Mouse (Mus musculus): ENCODE data around the gene Mpeg1.

Gene Mpeg1

DNA sequence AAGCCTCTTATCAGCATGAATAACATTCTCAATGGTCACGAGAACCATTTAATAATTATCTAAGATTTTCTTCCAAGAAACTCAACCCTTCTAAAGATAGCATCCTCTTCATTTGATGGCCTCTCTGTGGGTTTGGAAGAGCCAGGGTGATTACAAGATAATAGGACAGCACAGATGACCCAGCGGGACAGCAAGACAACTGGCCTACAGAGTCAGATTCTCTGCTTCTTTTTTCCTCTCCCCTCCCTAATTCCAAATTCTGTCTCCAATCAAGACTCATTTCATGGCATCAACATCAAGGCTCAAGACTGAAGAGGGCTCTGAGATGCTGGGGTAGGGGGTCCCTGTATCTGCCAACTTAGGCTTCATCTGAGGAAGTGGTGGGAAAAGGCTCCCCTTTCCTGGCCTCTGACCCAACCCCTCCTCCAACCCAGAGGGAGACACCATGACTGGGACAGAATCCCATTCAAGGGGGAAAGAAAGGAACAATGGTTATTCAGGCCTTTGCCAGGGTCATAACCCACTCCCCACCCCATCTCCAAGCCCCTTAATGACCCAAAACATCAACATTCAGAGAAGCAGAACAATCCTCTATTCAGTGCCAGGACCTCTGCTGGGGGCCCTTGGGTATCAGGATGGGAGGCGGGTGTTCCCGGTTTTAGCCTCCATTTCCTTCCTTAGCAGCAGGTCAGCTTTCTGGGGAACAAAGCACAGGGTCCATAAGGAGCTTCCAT lies 33.0 kb downstream of the Mpeg1 start:
- peak; percentile 67 for DNase-seq

DNA sequence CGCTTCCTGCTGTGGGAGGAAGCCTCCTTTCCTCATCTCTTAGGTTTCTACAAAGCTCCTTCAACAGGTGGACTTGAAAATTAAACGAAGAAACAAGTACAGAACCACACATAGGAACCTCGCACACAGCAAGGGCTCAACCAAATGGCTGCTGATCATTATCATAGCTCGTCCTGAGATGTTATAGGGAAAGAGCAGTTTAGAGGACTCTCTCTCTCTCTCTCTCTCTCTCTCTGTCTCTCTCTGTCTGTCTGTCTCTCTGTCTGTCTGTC lies 33.5 kb downstream of the Mpeg1 start:
- no peak for DNase-seq

DNA sequence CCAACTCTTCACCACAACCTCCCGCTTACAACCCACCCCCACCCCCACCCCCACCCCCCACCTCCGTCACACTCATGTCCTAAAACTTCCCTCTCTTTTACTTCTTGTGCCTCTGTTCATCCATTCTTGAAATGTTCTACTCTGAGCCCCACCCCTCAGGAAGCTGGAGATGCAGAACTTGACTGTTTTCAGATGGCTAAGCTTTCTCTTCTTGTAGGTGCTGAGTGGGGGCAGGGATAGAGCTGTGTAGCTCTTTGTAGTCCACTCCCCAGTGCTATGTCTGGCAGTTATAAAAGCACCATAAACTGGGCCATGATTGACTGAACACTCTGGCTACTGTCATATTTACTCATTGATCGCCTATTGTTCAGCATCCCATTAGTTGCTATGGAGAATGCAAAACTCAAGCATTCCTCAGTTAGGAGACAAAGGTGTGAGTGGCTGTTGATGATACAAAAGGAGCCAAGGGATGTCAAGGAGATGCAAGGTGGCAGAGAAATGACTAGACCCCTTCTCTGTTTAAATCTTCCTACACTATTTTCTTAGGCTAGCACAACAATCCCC lies 34.5 kb downstream of the Mpeg1 start:
- DNase-seq, result no peak

DNA sequence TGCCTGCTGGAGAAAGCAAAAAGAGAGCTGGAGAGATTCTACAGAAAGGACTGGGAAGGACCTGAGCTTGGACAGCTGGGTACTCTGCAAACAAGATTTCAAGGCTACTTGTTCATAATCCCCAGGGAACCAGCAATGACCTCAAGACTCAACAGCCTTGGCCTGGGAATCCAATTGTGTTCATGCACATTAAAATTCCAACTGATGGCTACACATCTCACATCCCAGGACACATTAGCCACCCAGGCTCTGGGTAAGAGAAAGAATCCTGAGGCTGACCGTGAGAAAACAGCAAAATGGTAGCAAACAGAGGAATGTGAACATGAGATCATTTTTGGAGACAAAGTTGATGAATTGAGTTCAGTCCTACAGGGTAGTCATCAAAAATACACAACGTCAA lies 35.7 kb downstream of the Mpeg1 start:
- DNase-seq, result no peak

DNA sequence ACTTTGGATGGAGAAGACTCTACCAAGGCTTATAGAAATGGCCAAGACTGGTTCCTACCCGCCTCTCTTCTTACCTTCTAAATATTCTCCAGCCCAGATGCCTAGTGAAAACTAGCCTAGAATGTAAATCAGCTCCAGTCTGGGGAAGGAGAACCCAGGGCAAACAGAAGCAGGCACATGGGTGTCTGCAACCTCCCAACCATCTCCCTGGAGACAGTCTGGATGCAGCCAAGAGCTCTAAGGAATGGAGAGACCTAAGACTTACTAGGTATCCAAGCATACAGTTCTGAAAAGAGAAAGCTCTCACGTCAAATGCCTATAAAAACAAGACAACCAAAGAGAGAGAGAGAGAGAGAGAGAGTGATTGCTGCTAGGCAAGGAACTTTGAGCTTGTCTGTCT lies 37.3 kb downstream of the Mpeg1 start:
- DNase-seq, result no peak

DNA sequence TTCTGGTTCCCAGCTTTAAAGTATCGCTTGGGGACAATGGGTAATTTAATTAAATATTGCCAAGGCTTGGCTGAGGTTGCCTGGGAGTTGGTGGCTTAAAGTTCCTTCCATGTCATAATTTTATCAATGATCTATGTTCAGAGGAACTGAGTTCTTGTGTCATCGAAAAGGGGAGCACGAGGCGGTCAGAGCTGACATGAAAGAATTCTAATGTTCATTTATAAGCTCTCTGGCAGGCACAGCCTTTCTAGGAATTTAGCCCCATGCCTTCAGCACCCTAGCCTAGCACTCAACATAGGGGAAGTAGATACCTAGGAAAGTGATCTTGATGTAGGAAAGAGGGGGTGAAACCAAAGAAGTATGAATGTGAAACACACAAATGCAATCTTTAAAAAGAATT lies 37.7 kb downstream of the Mpeg1 start:
- no peak for DNase-seq

DNA sequence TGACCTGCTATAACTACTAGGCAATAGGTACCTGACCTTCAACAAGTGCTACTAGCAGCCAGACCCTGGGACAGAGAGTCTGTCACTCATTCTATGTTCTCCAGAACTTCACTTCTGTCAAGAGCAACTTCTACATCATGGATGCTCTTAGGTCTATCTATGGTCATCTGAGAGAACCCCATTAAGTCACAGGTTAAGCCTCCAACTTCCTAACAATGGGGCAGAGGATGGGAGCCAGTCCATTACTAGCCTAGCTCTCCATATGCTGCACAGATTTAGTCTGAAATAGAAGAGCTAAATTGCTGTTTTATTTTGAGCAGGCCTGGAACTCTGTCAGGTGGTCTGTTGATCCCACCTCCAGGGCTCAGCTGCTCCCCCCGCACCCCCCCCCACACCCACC lies 38.4 kb downstream of the Mpeg1 start:
- no peak for DNase-seq

DNA sequence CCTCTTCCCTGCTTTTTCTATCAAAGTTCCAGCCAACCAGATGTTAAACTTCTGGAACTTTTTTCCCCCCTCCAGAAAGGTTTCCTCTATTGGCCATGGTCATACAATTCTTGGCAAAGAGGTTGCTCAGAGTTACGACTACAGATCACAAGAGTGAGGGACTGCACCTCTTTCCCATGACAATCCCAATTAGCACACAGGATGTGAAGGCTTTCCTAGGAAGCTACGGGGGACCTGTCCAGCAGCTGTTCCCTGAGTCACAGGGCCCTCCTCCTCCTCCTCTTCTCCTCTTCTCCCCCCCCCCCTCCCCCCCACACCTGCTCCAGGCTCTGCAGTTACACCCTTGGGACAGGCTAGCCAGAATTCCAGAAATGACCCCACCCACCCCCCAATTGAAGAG lies 38.9 kb downstream of the Mpeg1 start:
- DNase-seq, result no peak

DNA sequence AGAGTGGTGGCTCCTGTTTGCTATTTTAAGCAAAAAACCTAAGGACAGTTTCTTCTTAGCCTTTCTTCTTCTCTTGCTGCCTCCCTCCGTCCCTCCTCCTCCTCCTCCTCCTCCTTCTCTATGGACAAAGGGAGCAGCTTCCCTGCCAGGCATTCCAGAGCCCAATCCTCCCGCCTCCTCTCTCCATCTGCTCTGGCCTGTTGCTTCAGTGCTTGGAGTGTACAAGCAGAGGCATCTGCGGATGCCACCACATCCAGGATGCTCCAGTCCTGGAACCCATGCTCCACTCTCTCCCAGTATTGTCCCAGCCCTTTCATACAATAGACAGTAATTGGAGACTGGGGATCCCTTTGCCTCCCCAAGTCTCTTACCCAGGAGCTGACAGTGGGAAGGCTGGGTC lies 39.5 kb downstream of the Mpeg1 start:
- peak; percentile 65 for DNase-seq

DNA sequence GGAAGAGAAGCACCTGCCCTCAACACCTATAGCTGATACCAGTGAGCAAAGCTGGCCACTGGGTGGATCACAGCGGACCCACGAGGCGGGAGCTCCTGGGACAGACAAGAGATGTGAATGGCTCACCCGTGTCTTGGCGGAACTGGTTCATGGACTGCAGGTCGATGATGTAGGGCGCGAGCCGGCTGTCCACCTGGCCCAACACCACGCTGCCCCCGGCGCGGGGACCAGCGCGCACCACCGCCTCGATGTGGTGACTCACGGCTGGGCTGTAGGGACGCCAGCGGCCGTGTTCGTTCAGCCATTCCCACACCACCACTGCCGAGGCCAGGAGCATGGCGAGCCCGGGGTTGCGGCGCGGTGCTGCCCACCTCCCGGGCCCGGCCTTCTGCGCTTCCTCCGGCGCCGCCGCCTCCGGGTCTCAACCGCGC lies 40.3 kb downstream of the Mpeg1 start:
- peak; percentile 59 for DNase-seq

DNA sequence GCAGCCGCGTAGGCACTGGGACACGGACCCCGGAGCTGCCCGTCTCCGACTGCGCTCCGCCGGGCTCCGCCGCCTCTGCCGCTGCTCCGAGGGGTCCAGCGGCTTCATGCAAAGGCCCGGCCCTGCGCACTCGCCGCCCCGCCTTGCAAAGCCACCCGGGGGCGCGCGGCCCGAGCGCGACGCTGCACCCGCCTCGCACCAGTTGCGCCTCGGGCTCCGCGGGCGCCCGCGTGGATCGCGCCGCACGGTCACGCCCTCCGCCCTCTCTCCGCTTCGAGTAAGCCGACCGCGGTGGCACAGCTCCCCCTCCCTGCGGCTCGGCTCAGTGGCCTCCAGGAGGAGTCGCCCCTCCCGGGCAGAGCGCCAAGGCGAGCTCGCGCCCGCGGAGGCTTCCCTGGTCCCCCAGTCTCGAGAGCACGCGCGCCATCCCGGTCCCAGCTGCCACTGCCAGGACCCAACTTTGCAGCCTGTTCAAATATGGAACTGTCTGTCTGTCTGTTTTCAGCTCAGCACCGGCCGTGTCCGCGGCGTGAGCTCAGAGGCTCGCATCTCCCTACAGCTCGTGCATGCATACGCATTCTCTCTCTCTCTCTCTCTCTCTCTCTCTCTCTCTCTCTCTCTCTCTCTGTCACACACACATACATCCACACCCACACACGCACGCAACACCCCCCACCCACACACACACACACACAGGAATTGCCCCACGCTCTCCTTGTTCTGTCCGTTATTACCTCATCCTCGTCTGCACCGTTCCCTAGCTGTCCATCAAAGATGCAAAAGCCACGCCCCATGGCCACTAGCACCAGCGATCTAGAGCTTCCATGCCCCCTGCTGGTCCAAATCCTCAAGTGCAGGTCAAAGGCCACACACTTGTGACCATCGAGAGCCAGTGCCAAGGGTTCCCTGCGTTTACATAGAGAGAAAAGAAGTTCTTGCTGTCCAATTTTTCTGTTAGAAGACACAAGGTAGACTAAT lies 41.1 kb downstream of the Mpeg1 start, which contains the start of gene Dtx4:
Gene Dtx4 (minus strand): TSS at position 85 of the 978 bp plus-strand sequence.
- DNase-seq, result peak; percentile 97

DNA sequence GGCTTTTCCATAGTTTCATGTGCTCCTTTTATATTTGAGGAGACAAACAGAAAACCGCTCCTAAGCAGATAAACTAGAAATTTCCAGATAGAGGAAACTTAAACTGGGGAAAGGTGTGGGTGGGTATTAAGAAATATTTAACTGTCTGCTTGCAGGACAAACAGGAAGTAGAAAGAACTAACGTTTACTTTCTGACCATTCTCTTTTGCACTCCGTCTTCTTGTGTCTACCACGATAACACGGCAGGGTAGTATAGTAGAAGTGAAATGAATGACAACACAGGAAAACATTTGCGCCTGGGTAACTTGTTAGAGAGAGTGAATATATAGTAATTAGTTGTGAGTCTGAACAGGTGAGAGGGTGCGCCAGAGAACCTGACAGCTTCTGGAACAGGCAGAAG lies 42.2 kb downstream of the Mpeg1 start:
- DNase-seq, result no peak

DNA sequence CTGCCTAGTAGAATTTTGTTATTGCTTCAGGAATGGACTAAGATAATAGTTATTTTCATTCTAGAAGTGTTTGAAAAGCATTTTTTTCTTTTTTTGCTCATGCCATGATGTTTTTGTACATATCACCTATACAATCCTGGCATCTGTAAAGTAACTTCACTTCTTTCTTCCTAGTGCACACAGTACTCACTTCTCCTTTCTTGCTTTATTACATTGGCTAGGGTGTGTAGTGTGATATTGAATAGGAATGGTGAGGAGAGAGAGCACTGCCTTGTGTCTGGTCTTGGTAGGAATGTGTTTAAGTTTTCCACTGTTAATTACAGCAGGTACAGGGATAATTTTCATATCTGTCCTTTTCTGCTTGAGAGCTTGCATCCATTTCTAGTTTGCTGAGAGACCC lies 54.0 kb downstream of the Mpeg1 start:
- no peak for DNase-seq
